Mouse (Mus musculus): ENCODE measurements around the gene Ss18l2. TPM values are rescaled to one million over a fixed set of nuclear protein-coding genes. Genes with fewer than 3 reads are reported as not detected.

Gene Ss18l2
- 123 and 127 TPM in 2 replicates for polyA plus RNA-seq (2015; fragmentation: Nextera tagmentation; extraction: Ambion mirVana)

DNA sequence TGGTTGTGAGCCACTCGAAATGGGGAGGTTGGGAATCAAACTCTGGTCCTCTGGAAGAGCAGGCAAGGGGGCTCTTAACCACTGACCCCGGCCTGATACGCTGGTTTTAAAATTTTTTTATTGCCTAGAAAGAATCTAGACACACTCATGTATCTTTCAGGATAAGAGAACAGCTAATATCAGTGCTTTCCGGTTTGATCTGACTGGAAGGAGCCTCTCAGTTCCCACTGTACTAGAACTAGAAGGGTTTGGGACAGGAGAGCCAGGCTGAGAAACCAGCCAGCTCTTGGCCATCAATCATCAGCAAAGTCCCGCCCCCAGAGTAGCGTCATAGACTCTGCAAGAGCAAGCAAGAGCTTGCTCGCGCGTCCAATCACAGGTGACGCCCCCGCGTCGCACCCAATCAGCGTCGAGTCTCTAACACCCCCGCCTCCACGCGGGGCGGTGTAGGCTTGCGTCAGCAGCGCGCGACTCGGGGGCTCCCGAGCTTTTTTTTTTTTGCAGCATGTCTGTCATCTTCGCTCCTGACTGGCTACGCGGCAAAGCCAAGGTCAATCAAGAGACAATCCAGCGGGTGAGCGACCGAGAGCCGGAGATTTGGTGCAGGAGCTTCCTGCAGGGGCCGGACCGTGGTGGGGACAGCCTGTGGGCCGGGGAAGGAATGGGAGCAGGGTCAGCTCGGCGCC is at the start of gene Ss18l2:
TSS of gene Ss18l2 (plus strand) at position 432 of the 686 bp plus-strand sequence.
- Histone ChIP-seq H3K4me1 (peaks cover 25% of the 10 kb centered on the region), H3K27me3 (replicated peaks) (no peaks in the 10 kb centered on the region), H3K9ac (peak within 1 kb of the TSS; percentile 99), H3K27ac (peak within 1 kb of the TSS; percentile 98), H3K9me3 (no peaks in the 10 kb centered on the region), H3K36me3 (peaks cover 14% of the 10 kb centered on the region; the same call in 1 of the 2 replicates), H3K4me2 (peak within 1 kb of the TSS; percentile 79), H3K4me3 (replicated peaks) (peak within 1 kb of the TSS; percentile 95)
- peak; percentile 98 for ATAC-seq (ENCODE audit: insufficient read depth, low FRiP score, low read depth)
- WGBS: 3% methylated on average over 37 of the region's 37 CpGs

DNA sequence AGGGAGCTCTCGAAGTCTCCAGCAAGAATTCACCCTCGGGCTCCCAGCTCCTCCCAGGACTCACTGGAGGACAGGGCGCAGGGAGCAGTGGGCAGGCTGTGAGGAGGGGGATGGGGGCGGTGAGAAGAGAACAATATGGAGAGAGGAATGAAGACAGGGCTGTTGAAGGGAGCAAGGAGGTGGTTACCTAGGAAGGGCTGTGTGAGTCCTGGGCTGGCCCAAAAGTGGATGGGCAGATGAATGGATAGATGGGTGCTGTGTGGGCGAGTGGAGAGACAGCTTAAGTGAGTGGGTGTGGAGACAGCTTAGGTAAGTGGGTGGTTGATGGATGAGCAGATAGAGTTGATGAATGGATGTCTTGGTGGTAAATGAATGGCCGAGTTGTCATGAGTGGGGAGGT is 46.7 kb upstream of the Ss18l2 start:
- Histone ChIP-seq H3K27me3 (replicated peaks) (peaks cover 10% of the 10 kb centered on the region; the same call in 1 of the 2 replicates), H3K4me2 (no peak overlapping the region), H3K9ac (no peak overlapping the region), H3K4me1 (peaks cover 11% of the 10 kb centered on the region; the same call in 1 of the 2 replicates), H3K4me3 (replicated peaks) (no peak overlapping the region), H3K36me3 (no peaks in the 10 kb centered on the region), H3K27ac (no peak overlapping the region), H3K9me3 (no peaks in the 10 kb centered on the region)
- 69% methylated on average over 6 of the region's 6 CpGs for WGBS
- ATAC-seq (ENCODE audit: insufficient read depth, low FRiP score, low read depth): no peak

DNA sequence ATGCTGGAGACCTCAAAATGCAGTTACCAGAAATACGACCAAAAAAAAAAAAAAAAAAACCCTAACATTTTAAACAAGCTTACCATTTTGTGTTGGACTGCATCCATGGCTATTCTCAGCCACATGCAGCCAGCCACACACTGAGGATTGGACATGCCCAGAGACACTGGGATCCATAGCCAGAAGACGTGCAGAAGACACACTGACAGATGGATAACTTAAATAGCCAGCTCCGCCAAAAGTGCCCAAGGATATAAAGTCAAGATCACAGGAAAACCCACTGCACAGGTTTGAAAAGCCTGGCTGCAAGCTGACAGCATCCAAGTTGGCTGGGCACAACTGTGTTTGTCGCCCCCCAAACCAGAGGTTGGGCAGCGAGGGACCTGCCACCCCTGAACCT is 46.0 kb upstream of the Ss18l2 start:
- Histone ChIP-seq H3K27ac (no peak overlapping the region), H3K9me3 (no peaks in the 10 kb centered on the region), H3K36me3 (no peaks in the 10 kb centered on the region), H3K4me3 (replicated peaks) (no peak overlapping the region), H3K4me1 (peaks cover 13% of the 10 kb centered on the region; the same call in 1 of the 2 replicates), H3K4me2 (no peak overlapping the region), H3K27me3 (replicated peaks) (peaks cover 16% of the 10 kb centered on the region), H3K9ac (no peak overlapping the region)
- WGBS: 75% methylated on average over 5 of the region's 5 CpGs
- no peak for ATAC-seq (ENCODE audit: insufficient read depth, low FRiP score, low read depth)

DNA sequence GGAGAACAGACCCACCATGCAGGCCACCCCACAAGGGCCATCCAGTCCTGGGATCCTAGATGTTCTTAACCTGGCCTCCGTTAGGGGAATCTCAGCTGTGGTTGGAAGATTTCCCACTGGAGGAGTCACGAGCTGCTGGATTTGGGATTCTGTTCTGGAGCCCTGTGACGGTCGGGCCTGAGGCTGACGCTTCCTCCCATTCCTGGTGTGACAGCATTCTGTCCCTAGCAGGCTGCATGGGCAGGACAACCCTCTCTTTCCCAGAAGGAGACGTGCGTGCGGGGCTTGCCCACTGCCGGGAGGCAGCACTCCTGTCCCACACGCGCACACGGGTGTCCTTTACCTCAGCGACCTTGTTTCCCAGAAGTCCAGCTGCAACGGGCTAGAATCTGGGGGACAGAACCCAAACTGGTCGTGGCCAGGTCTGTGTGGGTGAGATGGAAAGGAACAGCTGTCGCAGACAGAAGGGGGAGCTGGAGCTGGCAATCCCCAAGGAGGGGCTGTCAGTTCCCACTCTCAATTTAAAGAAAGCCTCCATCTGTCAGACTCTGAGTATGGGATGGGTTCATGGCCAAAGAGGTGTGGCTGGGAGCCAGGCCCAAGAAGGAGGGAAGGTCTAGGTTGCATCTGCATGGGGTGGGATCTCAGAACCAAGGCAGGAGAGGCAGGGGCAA is 43.0 kb upstream of the Ss18l2 start:
- Histone ChIP-seq H3K9ac (no peak overlapping the region), H3K4me3 (replicated peaks) (no peak overlapping the region), H3K9me3 (no peaks in the 10 kb centered on the region), H3K36me3 (no peaks in the 10 kb centered on the region), H3K27me3 (replicated peaks) (peaks cover 36% of the 10 kb centered on the region), H3K4me2 (no peak overlapping the region), H3K27ac (no peak overlapping the region), H3K4me1 (peaks cover 26% of the 10 kb centered on the region)
- ATAC-seq (ENCODE audit: insufficient read depth, low FRiP score, low read depth): no peak
- WGBS: 63% methylated on average over 16 of the region's 16 CpGs

GRCm38 (mm10) chr9:121667822-121668221 is 42.3 kb upstream of the Ss18l2 start:
- H3K9me3 ChIP-seq: no peaks in the 10 kb centered on the region
- H3K4me2 ChIP-seq: no peak overlapping the region
- H3K27ac ChIP-seq: no peak overlapping the region
- no peak for ATAC-seq (ENCODE audit: insufficient read depth, low FRiP score, low read depth)
- no peaks in the 10 kb centered on the region for H3K36me3 ChIP-seq
- 78% methylated on average over 11 of the region's 11 CpGs for WGBS
- H3K4me3 ChIP-seq (replicated peaks): no peak overlapping the region
- peaks cover 31% of the 10 kb centered on the region for H3K4me1 ChIP-seq
- peaks cover 36% of the 10 kb centered on the region for H3K27me3 ChIP-seq (replicated peaks)
- H3K9ac ChIP-seq: no peak overlapping the region

DNA sequence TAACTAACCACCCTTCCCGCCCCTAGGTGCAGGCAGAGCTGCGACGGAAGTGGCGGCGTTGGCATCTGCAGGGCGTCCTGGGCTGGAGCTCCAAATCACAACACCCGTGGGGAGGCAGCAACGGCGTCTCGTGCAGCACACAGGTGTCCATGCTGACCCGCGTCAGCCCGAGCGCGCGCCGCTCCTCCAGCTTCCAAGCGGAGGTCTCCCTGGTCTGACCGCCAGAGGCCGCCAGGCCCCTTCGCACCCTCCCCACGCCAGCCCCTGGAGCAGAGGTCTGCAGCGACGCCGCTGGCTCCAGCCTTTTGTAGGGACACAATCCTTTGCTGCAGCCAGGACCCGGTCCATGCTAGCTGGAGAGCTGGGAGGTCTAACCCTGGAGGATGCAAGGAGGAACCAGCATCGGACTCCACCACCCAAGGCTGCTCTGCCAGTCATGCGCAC is 40.8 kb upstream of the Ss18l2 start:
- no peaks in the 10 kb centered on the region for H3K36me3 ChIP-seq
- H3K27me3 ChIP-seq (replicated peaks): peaks cover 36% of the 10 kb centered on the region
- peak overlapping the region; percentile 73 for H3K4me2 ChIP-seq
- peak; percentile 63; the same call in 1 of the 2 replicates for ATAC-seq (ENCODE audit: insufficient read depth, low FRiP score, low read depth)
- under 1% methylated on average over 28 of the region's 28 CpGs for WGBS
- no peak overlapping the region for H3K27ac ChIP-seq
- H3K4me1 ChIP-seq: peaks cover 31% of the 10 kb centered on the region
- H3K9ac ChIP-seq: 0 out of 2 replicates have a peak overlapping the region, but pooled peaks have one; percentile 6
- H3K4me3 ChIP-seq (replicated peaks): peak overlapping the region; percentile 31
- H3K9me3 ChIP-seq: no peaks in the 10 kb centered on the region

- H3K36me3 ChIP-seq: no peaks in the 10 kb centered on the region
- H3K4me3 ChIP-seq (replicated peaks): no peak overlapping the region
- ATAC-seq (ENCODE audit: insufficient read depth, low FRiP score, low read depth): no peak
- WGBS: 23% methylated on average over 7 of the region's 7 CpGs
- H3K27me3 ChIP-seq (replicated peaks): peaks cover 36% of the 10 kb centered on the region
- no peaks in the 10 kb centered on the region for H3K9me3 ChIP-seq
- H3K4me1 ChIP-seq: peaks cover 31% of the 10 kb centered on the region
- no peak overlapping the region for H3K27ac ChIP-seq
- H3K4me2 ChIP-seq: no peak overlapping the region
- no peak overlapping the region for H3K9ac ChIP-seq
Observed at GRCm38 (mm10) chr9:121671300-121671699, 38.8 kb upstream of the Ss18l2 start.

DNA sequence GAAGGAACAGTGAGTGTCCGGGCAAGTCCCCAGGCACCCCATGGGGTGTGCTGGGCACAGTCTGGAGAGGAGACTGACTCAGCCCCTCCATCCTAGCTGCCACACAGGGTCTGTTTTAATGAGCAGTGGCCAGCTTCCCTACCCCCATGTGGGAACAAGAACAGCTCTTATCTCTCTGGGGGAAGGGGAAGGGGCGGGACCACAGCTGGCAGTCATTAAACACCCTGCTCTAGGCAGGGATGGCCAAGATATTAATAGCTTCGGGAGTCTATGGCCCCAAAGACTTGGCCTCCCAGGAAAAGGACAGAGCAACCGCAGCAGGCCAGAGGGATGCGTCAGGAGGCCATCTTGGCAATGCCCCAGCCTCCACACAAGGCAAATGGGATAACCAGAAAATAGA is 37.8 kb upstream of the Ss18l2 start:
- WGBS: 40% methylated on average over 5 of the region's 5 CpGs

GRCm38 (mm10) chr9:121673716-121674115 is 36.4 kb upstream of the Ss18l2 start:
- no peak overlapping the region for H3K27ac ChIP-seq
- no peak overlapping the region for H3K9ac ChIP-seq
- 80% methylated on average over 5 of the region's 5 CpGs for WGBS
- H3K9me3 ChIP-seq: no peaks in the 10 kb centered on the region
- H3K4me2 ChIP-seq: no peak overlapping the region
- H3K27me3 ChIP-seq (replicated peaks): peaks cover 24% of the 10 kb centered on the region
- no peak for ATAC-seq (ENCODE audit: insufficient read depth, low FRiP score, low read depth)
- peaks cover 24% of the 10 kb centered on the region for H3K4me1 ChIP-seq
- no peaks in the 10 kb centered on the region for H3K36me3 ChIP-seq
- H3K4me3 ChIP-seq (replicated peaks): no peak overlapping the region

More for the DNA sequence above, 37.8 kb upstream of the Ss18l2 start:
- no peak overlapping the region for H3K4me2 ChIP-seq
- peaks cover 32% of the 10 kb centered on the region for H3K27me3 ChIP-seq (replicated peaks)
- no peaks in the 10 kb centered on the region for H3K36me3 ChIP-seq
- no peak overlapping the region for H3K9ac ChIP-seq
- no peak overlapping the region for H3K4me3 ChIP-seq (replicated peaks)
- no peaks in the 10 kb centered on the region for H3K9me3 ChIP-seq
- peaks cover 26% of the 10 kb centered on the region for H3K4me1 ChIP-seq
- no peak overlapping the region for H3K27ac ChIP-seq
- no peak for ATAC-seq (ENCODE audit: insufficient read depth, low FRiP score, low read depth)

- ATAC-seq (ENCODE audit: insufficient read depth, low FRiP score, low read depth): no peak
- 79% methylated on average over 9 of the region's 9 CpGs for WGBS
Observed at GRCm38 (mm10) chr9:121675011-121675410, 35.1 kb upstream of the Ss18l2 start.

GRCm38 (mm10) chr9:121675556-121675955 is 34.6 kb upstream of the Ss18l2 start:
- no peak for ATAC-seq (ENCODE audit: insufficient read depth, low FRiP score, low read depth)
- H3K4me1 ChIP-seq: peaks cover 12% of the 10 kb centered on the region; the same call in 1 of the 2 replicates
- no peaks in the 10 kb centered on the region for H3K36me3 ChIP-seq
- H3K27me3 ChIP-seq (replicated peaks): peaks cover 6% of the 10 kb centered on the region; the same call in 1 of the 2 replicates
- no peak overlapping the region for H3K4me3 ChIP-seq (replicated peaks)
- no peak overlapping the region for H3K9ac ChIP-seq
- no peak overlapping the region for H3K27ac ChIP-seq
- WGBS: 77% methylated on average over 2 of the region's 2 CpGs
- H3K9me3 ChIP-seq: no peaks in the 10 kb centered on the region
- H3K4me2 ChIP-seq: no peak overlapping the region

More at GRCm38 (mm10) chr9:121675011-121675410, 35.1 kb upstream of the Ss18l2 start:
- H3K9me3 ChIP-seq: no peaks in the 10 kb centered on the region
- H3K27ac ChIP-seq: no peak overlapping the region
- H3K9ac ChIP-seq: no peak overlapping the region
- no peak overlapping the region for H3K4me2 ChIP-seq
- H3K27me3 ChIP-seq (replicated peaks): peaks cover 12% of the 10 kb centered on the region
- H3K4me1 ChIP-seq: peaks cover 14% of the 10 kb centered on the region; the same call in 1 of the 2 replicates
- H3K36me3 ChIP-seq: no peaks in the 10 kb centered on the region
- no peak overlapping the region for H3K4me3 ChIP-seq (replicated peaks)

- Histone ChIP-seq H3K9ac (no peak overlapping the region), H3K9me3 (no peaks in the 10 kb centered on the region), H3K36me3 (no peaks in the 10 kb centered on the region), H3K27me3 (replicated peaks) (no peaks in the 10 kb centered on the region), H3K4me1 (peaks cover 9% of the 10 kb centered on the region; the same call in 1 of the 2 replicates), H3K27ac (no peak overlapping the region), H3K4me3 (replicated peaks) (no peak overlapping the region), H3K4me2 (no peak overlapping the region)
- 47% methylated on average over 4 of the region's 4 CpGs for WGBS
- ATAC-seq (ENCODE audit: insufficient read depth, low FRiP score, low read depth): no peak
Observed at GRCm38 (mm10) chr9:121677069-121677468, 33.1 kb upstream of the Ss18l2 start.

All from stomach, embryonic 15.5 days (tissue).